Mouse (Mus musculus): ENCODE data around the gene Flt3. TPM values are rescaled to one million over a fixed set of nuclear protein-coding genes. Genes with fewer than 3 reads are reported as not detected.

Flt3 gene
- total RNA-seq, 2 experiments from 2014 or later, result 6.2 to 6.8 TPM

- DNase-seq (ENCODE audit: low spot score in 2 of 2), result no peak
Measured at GRCm38 (mm10) chr5:147314646-147315431, 85.5 kb downstream of the Flt3 start.

- no peak for DNase-seq (ENCODE audit: low spot score in 2 of 2)
Measured at GRCm38 (mm10) chr5:147312830-147313685, 87.2 kb downstream of the Flt3 start.

GRCm38 (mm10) chr5:147309786-147310185, 90.5 kb downstream of the Flt3 start:
- no peak for DNase-seq (ENCODE audit: low spot score in 2 of 2)

- no peak for DNase-seq (ENCODE audit: low spot score in 2 of 2)
Measured at GRCm38 (mm10) chr5:147308451-147308850, 91.8 kb downstream of the Flt3 start.

DNA sequence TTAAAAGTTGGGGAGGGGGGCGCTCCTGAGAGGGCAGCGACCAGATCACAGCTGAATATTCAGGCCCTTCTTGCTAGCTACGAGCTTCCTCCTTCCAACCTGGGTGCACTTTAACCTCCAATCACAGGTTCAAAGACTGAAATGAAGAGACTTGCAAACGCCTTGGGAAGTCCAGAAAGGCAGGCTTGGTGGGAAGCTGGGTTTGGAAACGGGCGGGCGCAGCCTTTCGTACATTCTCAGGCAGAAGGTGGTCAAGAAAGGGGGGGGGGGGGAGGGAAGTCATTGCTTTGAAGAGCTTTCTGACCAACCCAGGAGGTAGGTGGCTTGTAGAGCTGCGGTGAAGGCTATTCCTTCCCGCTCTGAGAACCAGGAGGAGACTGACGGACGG, 92.9 kb downstream of the Flt3 start:
- DNase-seq (ENCODE audit: low spot score in 2 of 2), result no peak

DNA sequence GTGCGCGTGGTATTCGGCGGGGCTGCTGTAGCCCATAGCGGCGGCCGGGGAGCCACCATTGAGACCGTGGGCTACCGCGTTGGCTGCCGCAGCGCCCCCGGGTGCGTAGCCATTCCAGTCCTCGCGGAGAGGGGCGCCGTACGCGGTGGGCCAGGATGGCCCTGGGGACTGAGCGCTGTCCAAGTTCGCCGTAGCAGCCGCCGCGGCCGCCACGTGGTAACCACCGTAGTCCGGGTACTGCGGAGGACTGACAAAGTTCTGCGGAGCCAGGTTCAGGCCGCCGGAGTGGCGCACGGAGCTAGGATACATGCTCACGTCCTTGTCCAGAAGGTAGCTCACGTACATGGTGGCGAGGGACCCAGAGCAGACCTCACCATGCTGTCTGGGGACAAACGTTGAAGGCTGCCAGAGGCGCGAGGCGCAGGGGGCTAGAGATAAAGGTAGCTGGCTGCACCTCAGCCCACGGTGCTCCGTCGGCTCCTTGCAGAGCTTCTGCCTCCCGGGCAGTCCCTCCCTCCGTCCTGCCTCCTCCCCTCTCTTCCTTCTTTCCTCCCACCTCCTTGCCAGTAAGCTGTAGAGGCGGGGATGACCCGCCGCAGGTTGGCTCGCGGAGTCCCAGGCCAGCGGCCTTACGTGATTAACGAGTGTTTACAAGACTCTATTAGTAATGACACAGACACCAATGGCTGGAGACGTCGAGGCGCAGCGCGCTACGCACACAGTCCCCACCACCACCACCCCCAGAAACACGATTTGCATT, 93.5 kb downstream of the Flt3 start, which contains the start of gene Cdx2:
TSS of gene Cdx2 (minus strand) at position 633 of the 760 bp plus-strand sequence.
- no peak for DNase-seq (ENCODE audit: low spot score in 2 of 2)

- DNase-seq (ENCODE audit: low spot score in 2 of 2), result no peak
Measured at GRCm38 (mm10) chr5:147305856-147306637, 94.2 kb downstream of the Flt3 start.

DNA sequence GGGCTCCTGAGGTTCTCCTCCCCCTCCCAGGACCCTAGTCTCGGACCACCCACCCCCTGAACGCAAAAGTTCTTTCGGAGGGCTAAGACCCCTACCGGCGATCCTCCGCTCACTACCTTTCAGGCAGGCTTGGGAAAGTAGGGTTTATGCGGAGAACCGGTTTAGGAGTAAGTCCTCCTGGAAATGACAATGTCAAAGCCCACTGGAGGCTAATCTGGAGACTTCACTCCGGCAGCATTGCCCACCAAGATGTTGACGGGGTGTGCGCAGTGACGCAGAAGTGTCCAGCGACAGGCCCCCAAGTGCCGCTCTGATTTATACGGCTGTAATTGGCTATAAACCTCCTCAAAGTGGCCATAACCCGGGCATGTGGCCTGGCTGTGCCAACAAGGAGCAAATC, 95.1 kb downstream of the Flt3 start:
- no peak for DNase-seq (ENCODE audit: low spot score in 2 of 2)

- DNase-seq (ENCODE audit: low spot score in 2 of 2), result no peak
Measured at GRCm38 (mm10) chr5:147304276-147305155, 95.8 kb downstream of the Flt3 start.

DNA sequence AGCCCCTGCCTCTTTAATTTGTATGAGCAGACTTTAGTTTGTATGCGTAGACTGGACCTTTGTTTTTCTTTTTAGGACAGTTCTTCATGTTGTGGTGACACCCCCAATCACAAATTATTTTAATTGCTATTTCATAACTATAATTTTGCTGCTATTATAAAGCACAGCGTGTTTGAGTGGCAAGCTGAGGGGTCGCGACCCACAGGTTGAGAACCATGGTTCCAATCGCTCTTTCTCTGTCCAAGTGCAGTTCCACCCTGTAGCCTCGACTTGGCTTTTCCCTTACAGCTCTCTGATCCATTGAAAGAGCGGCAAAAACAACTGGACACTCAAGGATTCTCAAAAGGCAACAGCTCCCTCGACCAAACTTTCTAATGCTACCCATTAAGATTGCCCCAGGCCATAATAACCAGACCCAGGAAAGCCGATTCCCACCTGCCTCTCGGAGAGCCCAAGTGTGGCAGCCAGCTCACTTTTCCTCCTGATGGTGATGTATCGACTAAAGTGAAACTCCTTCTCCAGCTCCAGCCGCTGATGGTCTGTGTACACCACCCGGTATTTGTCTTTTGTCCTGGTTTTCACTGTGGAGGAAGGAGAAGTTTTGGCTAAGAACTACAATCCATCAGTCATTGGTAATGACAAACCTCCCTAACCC, 97.4 kb downstream of the Flt3 start:
- no peak for DNase-seq (ENCODE audit: low spot score in 2 of 2)

GRCm38 (mm10) chr5:147302141-147302540, 98.1 kb downstream of the Flt3 start:
- DNase-seq (ENCODE audit: low spot score in 2 of 2), result no peak

- no peak for DNase-seq (ENCODE audit: low spot score in 2 of 2)
Measured at GRCm38 (mm10) chr5:147301781-147302070, 98.6 kb downstream of the Flt3 start.

DNA sequence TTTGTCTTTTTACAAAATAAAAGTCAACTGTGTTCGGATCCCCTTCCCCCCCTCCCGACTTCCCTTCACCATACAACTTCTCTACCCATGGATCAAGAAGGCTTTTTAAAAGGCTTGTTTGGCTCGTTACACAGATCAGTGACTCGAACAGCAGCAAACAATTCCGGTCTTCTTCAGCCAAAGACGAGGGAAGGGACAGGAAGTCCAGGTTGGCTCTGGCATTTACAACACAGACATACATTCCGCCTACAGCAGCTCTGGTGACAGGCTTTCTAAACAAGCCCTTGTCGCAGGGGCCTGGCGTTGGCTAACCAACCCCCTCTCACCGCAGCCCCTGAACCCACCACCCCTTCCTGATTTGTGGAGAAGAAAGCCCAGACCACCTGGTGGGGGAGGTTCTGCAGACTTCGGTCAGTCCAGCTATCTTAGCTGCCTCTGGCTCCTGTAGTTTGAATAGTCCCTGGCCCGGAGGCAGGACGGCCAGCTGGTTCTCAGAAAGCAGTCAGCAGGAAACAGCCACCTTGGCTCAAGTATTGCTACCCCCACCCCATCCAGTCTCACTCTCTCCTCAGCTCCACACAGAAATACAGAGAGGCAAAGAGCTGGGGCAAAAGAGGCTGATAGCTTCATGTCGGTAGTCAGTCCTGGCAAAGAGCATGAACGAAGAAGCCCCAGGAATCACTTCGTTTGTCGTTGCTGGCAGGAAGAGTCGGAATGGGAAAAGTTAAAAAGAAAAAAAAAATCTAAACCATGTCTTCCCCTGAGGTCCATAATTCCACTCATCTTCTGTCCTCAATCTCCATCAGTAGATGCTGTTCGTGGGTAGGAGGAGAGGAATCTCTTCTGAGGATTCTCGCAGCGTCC, 99.1 kb downstream of the Flt3 start:
- DNase-seq (ENCODE audit: low spot score in 2 of 2), result no peak

- no peak for DNase-seq (ENCODE audit: low spot score in 2 of 2)
Measured at GRCm38 (mm10) chr5:147300001-147300363, 100.3 kb downstream of the Flt3 start.

GRCm38 (mm10) chr5:147299255-147300000, 100.9 kb downstream of the Flt3 start:
- no peak for DNase-seq (ENCODE audit: low spot score in 2 of 2)

DNA sequence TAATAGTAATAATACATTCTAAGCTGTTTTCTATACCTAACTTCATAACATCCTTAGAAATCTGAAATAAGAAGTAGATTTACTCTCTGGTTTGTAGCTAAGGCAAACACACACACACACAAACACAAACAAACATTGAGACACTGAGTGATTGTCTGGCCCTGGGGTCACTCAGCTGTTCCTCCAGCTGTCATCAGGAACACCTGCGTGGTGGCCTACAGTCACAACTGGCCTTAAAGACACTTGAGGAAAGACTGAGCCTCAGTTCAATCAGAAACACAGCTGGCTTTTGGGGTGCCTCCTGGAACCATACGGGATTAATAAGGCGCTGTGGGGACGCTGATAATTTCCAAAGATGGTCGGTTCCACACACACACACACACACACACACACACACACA, 103.0 kb downstream of the Flt3 start:
- DNase-seq (ENCODE audit: low spot score in 2 of 2), result no peak

DNA sequence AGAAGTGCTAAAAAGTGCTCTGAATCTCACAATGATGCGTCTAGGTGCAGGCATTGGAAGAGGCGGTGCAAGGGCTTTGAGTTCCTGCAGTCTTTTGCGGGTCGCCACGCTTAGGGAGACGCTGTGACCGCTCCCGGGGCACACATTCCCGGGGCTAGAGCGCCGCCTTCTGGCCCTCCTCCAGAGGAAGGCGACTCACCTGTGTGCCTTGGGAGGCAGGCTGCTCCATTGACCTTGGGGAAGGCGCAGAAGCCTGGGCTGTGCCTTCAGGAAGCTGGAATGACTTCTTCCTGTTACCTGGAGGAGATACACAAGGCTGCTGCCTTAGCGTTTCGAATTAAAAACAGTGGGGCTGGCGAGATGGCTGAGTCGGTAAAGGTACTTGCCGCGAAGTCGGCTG, 106.2 kb downstream of the Flt3 start:
- no peak for DNase-seq (ENCODE audit: low spot score in 2 of 2)

Data from layer of hippocampus, postnatal 14 days (tissue).